ENCODE assay signal across 14 mouse cellular contexts in the genomic region with DNA sequence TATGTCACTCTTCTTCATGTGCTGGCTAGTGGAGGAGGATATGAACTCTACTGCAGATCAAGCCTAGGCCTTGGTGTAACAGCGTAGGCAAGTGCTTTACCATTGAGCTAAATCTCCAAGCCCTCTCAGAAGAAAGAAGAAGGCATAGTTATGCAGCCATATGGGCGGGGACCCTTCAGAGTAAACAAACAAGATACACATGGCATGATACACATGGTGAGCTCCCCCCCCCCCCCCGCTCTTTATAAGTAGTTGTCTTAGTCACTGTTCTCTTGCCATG. TPM values are rescaled to one million over a fixed set of nuclear protein-coding genes. Genes with fewer than 3 reads are reported as not detected.
"Had no signal": no experiment of that assay in that cellular context is flagged by ENCODE, and none has a peak within 500 bp of the region (broad histone marks: within the 10 kb centered on the region; RNA-seq: fewer than 3 reads in every experiment).

No protein-coding gene starts in this region.

- H3K9ac ChIP-seq: limb, embryonic 13.5 days; liver, embryonic 14.5 days; neural tube, embryonic 12.5 days; stomach, embryonic 15.5 days had no signal

- H3K4me2 ChIP-seq: limb, embryonic 13.5 days; neural tube, embryonic 12.5 days; stomach, embryonic 15.5 days had no signal

- H3K4me1 ChIP-seq: limb, embryonic 13.5 days; stomach, embryonic 15.5 days had no signal

- H3K36me3 ChIP-seq: neural tube, embryonic 12.5 days; stomach, embryonic 15.5 days had no signal

- H3K9me3 ChIP-seq: limb, embryonic 13.5 days; neural tube, embryonic 12.5 days; stomach, embryonic 15.5 days had no signal

- DNase-seq: kidney, adult 18-20 months; kidney, postnatal 10 days; kidney, postnatal 4 days; lung, adult 18-20 months; lung, postnatal 4 days; thymus, adult 2 months; thymus, postnatal 25 days had no signal

- H3K27ac ChIP-seq: layer of hippocampus, adult 2 months; limb, embryonic 13.5 days; liver, embryonic 14.5 days; neural tube, embryonic 12.5 days; stomach, embryonic 15.5 days had no signal

- ATAC-seq: lung, postnatal 0 days had no signal

- H3K4me3 ChIP-seq: layer of hippocampus, adult 2 months; limb, embryonic 13.5 days; myocyte; neural tube, embryonic 12.5 days; stomach, embryonic 15.5 days had no signal

- H3K27me3 ChIP-seq: limb, embryonic 13.5 days; neural tube, embryonic 12.5 days; stomach, embryonic 15.5 days had no signal

RNA-seq across cellular contexts. Expression of a gene that starts 15.5 kb away (rescaled TPM):
- polyA plus RNA-seq: myocyte had no signal
